Mouse (Mus musculus): ENCODE measurements around the gene Olfr91.
"Not testable (repeated sequence)": the region's sequence is repeated elsewhere in the genome, so short reads cannot be mapped to it uniquely, and the experiment has no call there.

Olfr91 gene
- long read RNA-seq, experiment 1 = 0 reads
- long read RNA-seq, experiment 2 = 0 reads

GRCm38 (mm10) chr17:37098178-37098577 lies at the start of gene Olfr91:
TSS of gene Olfr91 (minus strand) at chr17:37098278.
- intact Hi-C loops (cut with DNase I) = no loop called here

- intact Hi-C loops (cut with DNase I) = not testable (repeated sequence)
Measured at GRCm38 (mm10) chr17:37131366-37131765, 33.3 kb upstream of the Olfr91 start.

GRCm38 (mm10) chr17:37119988-37120387 lies 21.9 kb upstream of the Olfr91 start, which contains the start of gene Olfr92:
TSS of gene Olfr92 (minus strand) at chr17:37120088.
- intact Hi-C loops (cut with DNase I) = loop anchor here (2.0 kb wide), 1 partner anchor 63 kb away; no protein-coding TSS in a partner anchor

GRCm38 (mm10) chr17:37093289-37093688 lies 4.8 kb downstream of the Olfr91 start:
- intact Hi-C loops (cut with DNase I) = no loop called here

- intact Hi-C loops (cut with DNase I) = no loop called here
Measured at GRCm38 (mm10) chr17:37092198-37092597, 5.9 kb downstream of the Olfr91 start.

- intact Hi-C loops (cut with DNase I) = no loop called here
Measured at GRCm38 (mm10) chr17:37088399-37088798, 9.7 kb downstream of the Olfr91 start, which contains the start of gene Olfr90. TSS of gene Olfr90 (minus strand) at chr17:37088499.

GRCm38 (mm10) chr17:37085545-37085944 lies 12.5 kb downstream of the Olfr91 start:
- intact Hi-C loops (cut with DNase I) = no loop called here

- intact Hi-C loops (cut with DNase I) = no loop called here
Measured at GRCm38 (mm10) chr17:37084632-37085031, 13.4 kb downstream of the Olfr91 start.

GRCm38 (mm10) chr17:37083327-37083726 lies 14.8 kb downstream of the Olfr91 start:
- intact Hi-C loops (cut with DNase I) = loop anchor here (1.0 kb wide), 1 partner anchor 120 kb away; no protein-coding TSS in a partner anchor

- intact Hi-C loops (cut with DNase I) = no loop called here
Measured at GRCm38 (mm10) chr17:37081659-37082058, 16.4 kb downstream of the Olfr91 start.

GRCm38 (mm10) chr17:37080119-37080518 lies 18.0 kb downstream of the Olfr91 start:
- intact Hi-C loops (cut with DNase I) = no loop called here

- intact Hi-C loops (cut with DNase I) = no loop called here
Measured at GRCm38 (mm10) chr17:37078990-37079389, 19.1 kb downstream of the Olfr91 start.

- intact Hi-C loops (cut with DNase I) = no loop called here
Measured at GRCm38 (mm10) chr17:37078193-37078592, 19.9 kb downstream of the Olfr91 start.

GRCm38 (mm10) chr17:37075766-37076165 lies 22.3 kb downstream of the Olfr91 start:
- intact Hi-C loops (cut with DNase I) = no loop called here

GRCm38 (mm10) chr17:37075181-37075580 lies 22.9 kb downstream of the Olfr91 start:
- intact Hi-C loops (cut with DNase I) = no loop called here

GRCm38 (mm10) chr17:37072730-37073276 lies 25.3 kb downstream of the Olfr91 start:
- intact Hi-C loops (cut with DNase I) = no loop called here

GRCm38 (mm10) chr17:37072080-37072729 lies 25.9 kb downstream of the Olfr91 start:
- intact Hi-C loops (cut with DNase I) = no loop called here

- intact Hi-C loops (cut with DNase I) = no loop called here
Measured at GRCm38 (mm10) chr17:37070121-37070520, 28.0 kb downstream of the Olfr91 start.

- intact Hi-C loops (cut with DNase I) = no loop called here
Measured at GRCm38 (mm10) chr17:37067861-37068260, 30.2 kb downstream of the Olfr91 start.

GRCm38 (mm10) chr17:37065993-37066392 lies 32.1 kb downstream of the Olfr91 start:
- intact Hi-C loops (cut with DNase I) = no loop called here

GRCm38 (mm10) chr17:37063686-37064495 lies 34.2 kb downstream of the Olfr91 start:
- intact Hi-C loops (cut with DNase I) = no loop called here

- intact Hi-C loops (cut with DNase I) = no loop called here
Measured at GRCm38 (mm10) chr17:37063063-37063462, 35.0 kb downstream of the Olfr91 start.
